Mouse (Mus musculus) liver, embryonic 12.5 days (tissue): ENCODE measurements at regions not wholly inside any gene's neighbourhood (a gene's known extent, or its start where the extent isn't known, plus 50 kb on each side); places are given as distances from the start of the nearest gene placed in this dataset.

ENCODE experiments used
- ATAC-seq: fragments of 200-750 bp; cut with Nextera tagmentation; 2 replicates; pipeline ENCODE4 v1.8.0; 2017; ENCODE audit warnings: moderate number of reproducible peaks, mild to moderate bottlenecking, moderate library complexity
- H3K27ac ChIP-seq: fragments of 300-500 bp; sonication (generic); 2 replicates; pipeline ENCODE4 v1.5.1; 2016; ENCODE audit warnings: mild to moderate bottlenecking
- H3K27me3 ChIP-seq: fragments of 300-500 bp; sonication (generic); replicated peaks from 2 replicates; pipeline ENCODE4 v1.6.1; 2016; ENCODE audit warnings: mild to moderate bottlenecking, moderate library complexity
- H3K36me3 ChIP-seq: fragments of 300-500 bp; sonication (generic); 2 replicates; pipeline ENCODE4 v1.6.1; 2016; ENCODE audit warnings: mild to moderate bottlenecking, moderate library complexity
- H3K4me1 ChIP-seq: fragments of 300-500 bp; sonication (generic); 2 replicates; pipeline ENCODE4 v1.6.1; 2016
- H3K4me2 ChIP-seq: fragments of 300-500 bp; sonication (generic); 2 replicates; pipeline ENCODE4 v1.6.1; 2016; ENCODE audit warnings: mild to moderate bottlenecking, moderate library complexity
- H3K4me3 ChIP-seq: fragments of 300-500 bp; sonication (generic); 2 replicates; pipeline ENCODE4 v1.5.1; 2016; ENCODE audit warnings: mild to moderate bottlenecking, moderate library complexity
- H3K9ac ChIP-seq: fragments of 300-500 bp; sonication (generic); 2 replicates; pipeline ENCODE4 v1.6.1; 2016; ENCODE audit warnings: mild to moderate bottlenecking, moderate library complexity
- H3K9me3 ChIP-seq: fragments of 300-500 bp; sonication (generic); replicated peaks from 2 replicates; pipeline ENCODE4 v1.6.1; 2016; ENCODE audit warnings: mild to moderate bottlenecking, moderate library complexity
- WGBS: fragments of 180-500 bp; shearing (Covaris S2); methylation state at CpG from one replicate; pipeline ENCODE4 v1.1.7; 2016; ENCODE audit not compliant: insufficient replicate concordance; 5-methylcytosine and 5-hydroxymethylcytosine counted together

GRCm38 (mm10) chr14:73435839-73436238 is 50.8 kb upstream of the Itm2b start:
- no peak for ATAC-seq
- H3K4me1 ChIP-seq, result peaks cover 11% of the 10 kb centered on the region; the same call in 1 of the 2 replicates
- H3K9ac ChIP-seq, result no peak overlapping the region
- 57% methylated on average over 4 of the region's 4 CpGs for WGBS
- no peaks in the 10 kb centered on the region for H3K36me3 ChIP-seq
- no peaks in the 10 kb centered on the region for H3K27me3 ChIP-seq
- no peak overlapping the region for H3K4me3 ChIP-seq
- H3K4me2 ChIP-seq, result no peak overlapping the region
- no peak overlapping the region for H3K27ac ChIP-seq
- no peaks in the 10 kb centered on the region for H3K9me3 ChIP-seq
